Mouse (Mus musculus): ENCODE measurements around the gene Rpp25. TPM values are rescaled to one million over a fixed set of nuclear protein-coding genes. Genes with fewer than 3 reads are reported as not detected.
A peak's percentile ranks its signal among the peaks of the same experiment; 100 is the strongest.

Gene Rpp25
- total RNA-seq, 2 experiments from 2014 or later = 1.2 to 1.7 TPM

DNA sequence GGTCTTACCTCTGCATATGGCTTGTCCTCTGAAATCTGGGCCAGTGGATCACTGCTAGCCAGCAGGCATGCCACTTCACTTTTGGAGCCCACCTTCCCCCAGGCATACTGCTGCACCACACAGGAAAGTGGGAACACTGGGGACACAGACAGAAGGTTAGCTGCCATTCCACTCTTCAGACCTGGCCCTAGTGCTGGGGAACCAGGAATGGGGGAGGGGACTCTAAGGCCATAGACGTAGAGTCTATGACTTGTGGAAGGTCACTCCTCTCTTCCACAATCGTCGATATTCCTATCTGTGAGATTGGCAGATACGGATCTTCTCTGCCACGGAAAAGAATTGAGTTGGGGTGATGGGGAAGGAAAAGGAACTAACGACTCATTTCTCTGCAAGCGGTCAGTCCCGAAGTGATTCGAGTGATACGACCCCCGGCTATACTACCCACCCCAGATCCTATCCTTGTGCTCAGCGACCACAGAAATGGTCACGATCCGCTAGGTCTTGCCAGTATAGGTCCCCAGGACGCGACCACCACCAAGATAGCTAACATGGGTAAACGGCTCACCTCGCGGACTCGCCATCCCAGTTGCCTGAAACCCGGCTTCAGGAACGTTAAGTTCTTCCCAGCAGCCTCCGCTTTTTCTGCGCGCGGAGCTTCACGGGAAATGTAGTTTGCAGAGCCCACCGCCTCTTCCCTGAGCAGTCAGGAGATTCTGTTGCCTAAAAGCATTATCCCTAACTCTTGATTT lies 48.5 kb downstream of the Rpp25 start, which contains the start of gene Mpi:
TSS of gene Mpi (minus strand) at position 625 of the 749 bp plus-strand sequence.
- DNase-seq (ENCODE audit: low spot score in 2 of 2) = peak; percentile 60 to 67

DNA sequence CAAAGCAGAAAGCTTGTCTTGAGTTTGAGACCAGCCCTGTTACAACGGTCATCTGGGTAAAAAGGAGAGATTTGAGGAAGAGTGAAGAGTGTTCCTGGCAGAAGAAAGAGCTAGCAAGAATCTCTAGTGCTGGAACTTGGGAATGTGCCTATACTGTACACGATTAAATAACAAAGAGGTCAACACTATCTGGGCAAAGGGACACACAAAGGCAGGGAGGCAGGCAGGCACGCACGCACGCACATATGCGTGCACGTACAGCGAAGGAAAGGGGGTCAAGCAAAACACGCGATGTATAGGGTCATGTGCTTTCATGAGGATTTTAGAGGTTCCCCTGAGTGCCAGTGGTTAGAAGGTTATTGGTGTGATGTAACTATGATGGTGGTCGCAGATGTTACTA lies 49.3 kb downstream of the Rpp25 start:
- no peak for DNase-seq (ENCODE audit: low spot score in 2 of 2)

DNA sequence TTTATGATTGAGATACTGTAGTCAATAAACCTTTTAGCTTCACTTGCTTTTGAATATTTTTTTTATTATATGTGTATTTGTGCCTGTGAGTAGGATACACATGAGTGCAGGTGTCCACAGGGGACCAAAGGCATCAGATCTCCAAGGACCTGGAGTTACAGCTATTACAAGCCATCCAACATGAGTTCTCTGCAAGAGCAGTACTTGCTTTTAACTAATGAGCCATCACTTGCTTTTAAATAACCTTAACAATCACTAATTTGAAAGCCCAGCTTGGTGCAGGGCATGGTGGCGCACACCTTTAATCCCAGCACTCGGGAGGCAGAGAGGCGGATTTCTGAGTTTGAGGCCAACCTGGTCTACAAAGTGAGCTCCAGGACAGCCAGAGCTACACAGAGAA lies 50.9 kb downstream of the Rpp25 start:
- DNase-seq (ENCODE audit: low spot score in 2 of 2) = no peak

Other genes starting within 250 kb of the Rpp25 start
- gene 1700017B05Rik, start 241.4 kb upstream of the Rpp25 start, total RNA-seq (2021) = 10 to 100 TPM; 45.7 to 53.6 TPM
- gene Ppcdc, start 63.9 kb upstream of the Rpp25 start, total RNA-seq (2021) = 10 to 100 TPM; 15.0 to 18.0 TPM
- gene Scamp5, start 36.0 kb upstream of the Rpp25 start, total RNA-seq (2021) = 10 to 100 TPM in 1 of 2 experiments, 1 to 10 TPM in 1; 7.5 to 13.7 TPM
- 100 to 1,000 TPM; 514 to 860 TPM for gene Cox5a, start 17.2 kb downstream of the Rpp25 start, total RNA-seq (2021)
- 10 to 100 TPM; 21.4 to 26.4 TPM for gene Fam219b, start 33.5 kb downstream of the Rpp25 start, total RNA-seq (2021)
- 10 to 100 TPM; 34.7 to 36.8 TPM for gene Mpi, start 48.7 kb downstream of the Rpp25 start, total RNA-seq (2021)
- 10 to 100 TPM; 51.3 to 61.9 TPM for gene Scamp2, start 56.9 kb downstream of the Rpp25 start, total RNA-seq (2021)
- gene Ulk3, start 85.4 kb downstream of the Rpp25 start, total RNA-seq (2021) = 10 to 100 TPM; 12.3 to 13.6 TPM
- not detected for gene Cplx3, start 102.3 kb downstream of the Rpp25 start, total RNA-seq (2021)
- not detected for gene Lman1l, start 116.7 kb downstream of the Rpp25 start, total RNA-seq (2021)
- gene Csk, start 149.6 kb downstream of the Rpp25 start, total RNA-seq (2021) = 10 to 100 TPM; 62.2 to 89.1 TPM
- under 1 TPM in 1 of 2 experiments, not detected in 1; 0.20 TPM for gene Cyp1a2, start 179.7 kb downstream of the Rpp25 start, total RNA-seq (2021)
- 1 to 10 TPM in 1 of 2 experiments, under 1 TPM in 1; 0.17 to 1.0 TPM for gene Cyp1a1, start 183.9 kb downstream of the Rpp25 start, total RNA-seq (2021)
- gene Edc3, start 204.5 kb downstream of the Rpp25 start, total RNA-seq (2021) = 1 to 10 TPM; 7.1 to 8.7 TPM